Mouse (Mus musculus) gastrocnemius, postnatal 14 days (tissue): ENCODE results near the gene Clstn1. TPM values are rescaled to one million over a fixed set of nuclear protein-coding genes. Genes with fewer than 3 reads are reported as not detected.

Experiments
- DNase-seq: peaks from one replicate; pipeline ENCODE4 v3.0.0; 2021; ENCODE audit warnings: mixed read lengths
- intact Hi-C: fragments of 180-260 bp; cut with DNase I; formaldehyde crosslinking; loops from one replicate; pipeline ENCODE4 v1.15.1; 2025; ENCODE audit warnings: low total_unique reads
- total RNA-seq, 2 experiments: library from RNA; stranded (reverse); gene quantifications; 2 replicates each; pipeline ENCODE4 v1.2.3; 2021

The Clstn1 gene
- total RNA-seq, 2 experiments from 2014 or later = 42.0 to 56.1 TPM

GRCm38 (mm10) chr4:149562905-149563347 lies 23.3 kb upstream of the Clstn1 start:
- intact Hi-C loops = no loop called here
- no peak for DNase-seq

GRCm38 (mm10) chr4:149563941-149564361 lies 22.3 kb upstream of the Clstn1 start:
- DNase-seq = no peak
- intact Hi-C loops = no loop called here

GRCm38 (mm10) chr4:149564452-149565407 lies 21.5 kb upstream of the Clstn1 start:
- intact Hi-C loops = no loop called here
- DNase-seq = peak; percentile 81

GRCm38 (mm10) chr4:149567432-149568026 lies 18.7 kb upstream of the Clstn1 start:
- no peak for DNase-seq
- intact Hi-C loops = no loop called here

GRCm38 (mm10) chr4:149568622-149569021 lies 17.6 kb upstream of the Clstn1 start:
- intact Hi-C loops = no loop called here
- DNase-seq = no peak

- intact Hi-C loops = no loop called here
- DNase-seq = no peak
These were observed 16.3 kb upstream of the Clstn1 start for GRCm38 (mm10) chr4:149569781-149570497.

- DNase-seq = no peak
These were observed 15.8 kb upstream of the Clstn1 start for GRCm38 (mm10) chr4:149570498-149570863.

GRCm38 (mm10) chr4:149571209-149571608 lies 15.1 kb upstream of the Clstn1 start:
- intact Hi-C loops = no loop called here
- DNase-seq = no peak

More at GRCm38 (mm10) chr4:149570498-149570863, 15.8 kb upstream of the Clstn1 start:
- intact Hi-C loops = no loop called here

GRCm38 (mm10) chr4:149571651-149572149 lies 14.6 kb upstream of the Clstn1 start:
- DNase-seq = no peak
- intact Hi-C loops = no loop called here

- intact Hi-C loops = no loop called here
These were observed 13.8 kb upstream of the Clstn1 start for GRCm38 (mm10) chr4:149572446-149572845.

GRCm38 (mm10) chr4:149572851-149573250 lies 13.4 kb upstream of the Clstn1 start:
- intact Hi-C loops = no loop called here
- DNase-seq = no peak

More at GRCm38 (mm10) chr4:149572446-149572845, 13.8 kb upstream of the Clstn1 start:
- no peak for DNase-seq

- DNase-seq = peak; percentile 52
- intact Hi-C loops = no loop called here
These were observed 11.9 kb upstream of the Clstn1 start for GRCm38 (mm10) chr4:149574391-149574821.

GRCm38 (mm10) chr4:149576061-149576460 lies 10.2 kb upstream of the Clstn1 start:
- DNase-seq = no peak
- intact Hi-C loops = no loop called here

- DNase-seq = no peak
- intact Hi-C loops = no loop called here
These were observed 9.2 kb upstream of the Clstn1 start for GRCm38 (mm10) chr4:149576993-149577548.

GRCm38 (mm10) chr4:149578085-149578681 lies 8.1 kb upstream of the Clstn1 start:
- no peak for DNase-seq
- intact Hi-C loops = no loop called here

GRCm38 (mm10) chr4:149578831-149579230 lies 7.4 kb upstream of the Clstn1 start:
- no peak for DNase-seq
- intact Hi-C loops = no loop called here

GRCm38 (mm10) chr4:149585236-149585635 lies 1.0 kb upstream of the Clstn1 start:
- no peak for DNase-seq
- intact Hi-C loops = loop anchor here (5.0 kb wide), 1 partner anchor 33 kb away; no protein-coding TSS in a partner anchor

- intact Hi-C loops = loop anchor here (5.0 kb wide), 1 partner anchor 35 kb away; no protein-coding TSS in a partner anchor
- DNase-seq = peak; percentile 36
These were observed 721 bp downstream of the Clstn1 start for GRCm38 (mm10) chr4:149586783-149587595.
